Mouse (Mus musculus): ENCODE measurements around the gene Ppard.

The Ppard gene

DNA sequence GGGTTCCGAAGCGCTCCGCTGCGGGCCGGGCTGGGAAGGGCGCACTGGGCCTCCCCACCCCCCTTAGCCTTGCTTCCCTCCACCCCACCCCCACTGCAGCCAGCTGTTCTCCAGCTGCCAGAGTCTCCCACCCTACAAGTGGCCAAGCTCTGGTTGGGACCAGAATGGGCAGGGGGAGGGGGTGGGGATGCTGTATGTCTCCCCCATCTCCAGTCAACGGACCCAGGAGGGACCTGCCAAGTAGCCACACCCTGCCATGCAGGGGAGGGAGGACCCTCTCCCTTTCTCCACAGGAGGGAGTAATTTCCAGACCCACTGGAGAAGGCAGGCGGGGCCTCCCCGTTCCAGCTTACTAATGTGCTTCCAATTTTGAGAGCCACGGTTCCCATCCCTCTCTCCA, 113.4 kb downstream of the Ppard start:
- no peak for DNase-seq

DNA sequence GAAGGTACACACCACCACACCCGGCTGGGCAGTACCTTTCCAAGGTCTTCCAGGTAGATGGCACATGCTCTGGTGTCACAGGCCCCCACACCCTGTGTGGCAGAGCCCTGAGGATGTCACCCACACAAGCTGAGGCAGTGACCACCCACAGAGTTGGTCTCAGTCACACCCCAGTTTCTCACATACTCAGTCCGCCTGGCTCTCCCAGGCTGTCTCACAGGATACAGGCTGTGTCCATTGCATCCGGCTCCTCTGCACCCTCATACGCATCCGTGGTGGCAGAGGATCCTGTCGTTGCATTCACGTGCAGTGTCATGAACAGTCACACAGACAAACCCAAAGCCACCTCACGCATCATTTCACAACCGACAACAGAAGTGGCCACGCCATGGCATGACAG, 114.8 kb downstream of the Ppard start:
- DNase-seq = no peak

- DNase-seq = no peak
Observed at GRCm38 (mm10) chr17:28348211-28348610, 115.7 kb downstream of the Ppard start.

GRCm38 (mm10) chr17:28349264-28349880, 116.9 kb downstream of the Ppard start:
- no peak for DNase-seq

- DNase-seq = peak; percentile 66
Observed at GRCm38 (mm10) chr17:28349901-28350465, 117.5 kb downstream of the Ppard start.

DNA sequence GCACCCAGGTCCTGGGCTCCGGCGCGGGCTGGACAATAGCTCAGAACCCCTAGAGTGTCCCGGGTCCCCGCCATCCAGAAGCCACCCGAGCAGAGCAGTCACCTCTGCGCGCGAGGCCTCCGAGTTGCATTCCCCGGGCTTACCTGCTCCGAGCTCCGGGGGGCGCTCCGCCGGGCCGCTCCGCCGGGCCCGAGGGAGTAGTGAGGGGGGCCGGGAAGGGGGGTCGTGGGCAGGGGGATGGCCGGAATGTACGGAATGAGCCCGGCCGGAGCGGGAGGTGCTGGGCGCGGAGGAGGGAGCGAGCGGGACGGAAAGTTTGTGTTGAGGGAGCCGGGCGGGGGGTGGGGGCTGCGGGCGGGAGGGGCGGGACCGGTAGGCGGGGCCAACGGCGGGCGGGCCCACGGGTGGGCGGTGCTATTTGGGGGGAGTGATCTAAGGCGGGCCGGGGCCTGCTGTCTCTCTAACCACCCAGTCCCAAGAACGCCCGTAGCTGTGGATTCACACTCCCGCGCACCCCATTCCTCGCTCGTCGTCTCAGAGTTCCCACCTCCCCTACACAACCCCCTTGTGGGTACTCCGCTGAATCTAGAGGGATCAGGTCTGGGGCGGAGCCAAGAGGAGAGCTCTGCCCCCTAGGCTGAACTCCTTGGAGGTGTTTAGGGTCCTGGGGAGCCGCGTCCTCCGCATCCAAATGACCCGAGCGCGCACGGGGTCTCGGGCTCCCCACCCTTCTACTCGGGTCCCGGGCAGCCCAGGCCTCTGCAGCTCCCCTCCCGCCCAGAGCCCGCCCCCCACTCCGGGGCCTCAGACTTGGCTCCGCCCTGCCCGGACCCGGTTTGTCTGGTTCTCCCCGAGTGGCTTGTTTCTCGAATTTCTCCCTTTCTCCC, 118.2 kb downstream of the Ppard start, which contains the start of gene Tead3:
Gene Tead3 (minus strand): TSS at position 352 of the 887 bp plus-strand sequence.
- peak; percentile 93 for DNase-seq

All from thymus, postnatal 4 days (tissue).